Mouse (Mus musculus): ENCODE measurements around the gene Msx1.
"Not testable (repeated sequence)": the region's sequence is repeated elsewhere in the genome, so short reads cannot be mapped to it uniquely, and the experiment has no call there.

The Msx1 gene

GRCm38 (mm10) chr5:37824461-37824795 is at the start of gene Msx1:
Gene Msx1, minus strand, starts transcription at chr5:37824583.
- peak; percentile 70 for DNase-seq

GRCm38 (mm10) chr5:37865471-37865870 is 41.1 kb upstream of the Msx1 start:
- no peak for DNase-seq

- DNase-seq: no peak
Measured at GRCm38 (mm10) chr5:37864309-37864708, 39.9 kb upstream of the Msx1 start.

GRCm38 (mm10) chr5:37860846-37861245 is 36.5 kb upstream of the Msx1 start:
- DNase-seq: no peak

DNA sequence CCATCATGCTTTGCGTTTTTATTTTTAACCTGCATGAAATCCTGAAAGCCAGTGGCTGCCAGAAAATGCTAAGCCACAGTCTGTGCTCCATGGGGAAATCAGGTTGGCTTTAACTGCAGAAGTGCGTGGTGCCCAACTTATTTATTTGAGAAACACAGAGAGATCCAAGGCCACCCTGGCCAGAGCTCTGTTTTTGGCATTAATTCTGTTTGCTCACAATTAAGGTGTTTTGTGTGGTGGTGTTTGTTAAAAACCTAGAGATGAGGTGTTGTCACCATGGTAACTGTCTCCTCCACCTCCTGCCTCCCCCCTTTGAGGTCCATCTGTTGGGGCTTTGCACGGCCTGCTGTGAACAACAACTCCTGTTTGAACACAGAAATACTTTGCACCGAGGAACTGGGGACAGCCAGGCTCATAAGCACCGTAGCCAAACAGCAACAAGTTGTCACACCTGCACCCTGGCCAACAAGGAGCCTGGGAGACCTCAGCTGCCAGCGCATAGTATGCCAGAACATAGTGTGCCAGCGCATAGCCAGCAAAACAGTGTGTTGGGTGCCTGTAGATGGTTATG is 35.9 kb upstream of the Msx1 start:
- DNase-seq: no peak

- no peak for DNase-seq
Measured at GRCm38 (mm10) chr5:37857763-37858545, 33.6 kb upstream of the Msx1 start.

GRCm38 (mm10) chr5:37856057-37856456 is 31.7 kb upstream of the Msx1 start:
- DNase-seq: no peak

GRCm38 (mm10) chr5:37854233-37854632 is 29.9 kb upstream of the Msx1 start:
- DNase-seq: no peak

- no peak for DNase-seq
Measured at GRCm38 (mm10) chr5:37851305-37851982, 27.1 kb upstream of the Msx1 start.

- DNase-seq: no peak
Measured at GRCm38 (mm10) chr5:37848991-37849719, 24.8 kb upstream of the Msx1 start.

- no peak for DNase-seq
Measured at GRCm38 (mm10) chr5:37836267-37836646, 11.9 kb upstream of the Msx1 start.

DNA sequence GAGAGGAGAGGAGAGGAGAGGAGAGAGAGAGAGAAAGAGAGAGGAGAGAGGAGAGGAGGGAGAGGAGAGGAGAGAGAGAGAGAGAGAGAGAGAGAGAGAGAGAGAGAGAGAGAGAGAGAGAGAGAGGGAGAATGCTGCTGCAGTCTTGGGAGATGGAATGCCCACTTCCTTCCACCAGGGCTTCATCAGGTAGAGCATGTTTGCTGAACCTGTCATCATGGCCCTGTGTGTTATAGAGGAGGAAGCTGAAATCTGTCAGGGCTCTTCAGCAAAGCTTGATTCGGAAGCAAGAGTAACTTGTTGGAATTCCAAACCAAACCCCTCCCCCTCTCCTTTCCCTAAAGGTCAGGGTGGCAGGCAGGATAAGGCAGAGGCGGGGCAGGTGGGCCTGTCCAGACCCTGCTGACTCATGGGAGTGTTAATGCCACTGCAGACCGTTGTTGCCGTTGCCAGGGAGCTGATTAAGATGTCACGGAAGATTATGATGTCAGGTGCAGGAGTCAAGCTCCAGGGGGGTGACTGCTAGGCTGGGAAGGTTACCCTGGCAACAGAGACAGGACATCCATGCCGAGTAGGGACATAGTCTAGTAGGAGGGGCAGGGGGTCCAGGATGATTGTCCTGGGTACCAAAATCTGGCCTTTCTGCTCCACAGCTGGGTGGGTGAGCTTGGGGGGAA is 11.3 kb upstream of the Msx1 start:
- DNase-seq: no peak

- DNase-seq: no peak
Measured at GRCm38 (mm10) chr5:37832766-37833165, 8.4 kb upstream of the Msx1 start.

DNA sequence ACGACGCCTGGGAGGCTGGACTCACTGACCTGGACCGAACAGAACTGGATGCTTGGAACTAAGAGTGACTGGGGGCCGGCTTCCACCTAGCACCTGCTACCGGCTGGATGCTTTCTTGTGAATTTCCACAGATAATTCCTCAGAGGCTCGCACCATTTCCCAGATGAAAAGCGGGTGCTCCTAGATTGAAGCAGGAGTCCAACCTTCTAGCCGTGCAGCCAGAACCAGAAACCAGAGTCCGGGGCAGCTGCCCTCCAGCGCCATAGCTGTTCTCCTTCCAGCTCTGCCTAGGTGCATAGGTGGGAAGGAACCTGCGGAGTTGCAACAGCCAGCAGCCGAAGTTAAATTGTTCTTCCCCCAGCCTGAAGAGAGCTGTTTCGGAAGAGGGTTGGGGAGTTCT is 7.6 kb upstream of the Msx1 start:
- DNase-seq: no peak

- DNase-seq: not testable (repeated sequence)
Measured at GRCm38 (mm10) chr5:37830436-37830835, 6.1 kb upstream of the Msx1 start.

GRCm38 (mm10) chr5:37829926-37830325 is 5.5 kb upstream of the Msx1 start:
- DNase-seq: no peak

GRCm38 (mm10) chr5:37829296-37829670 is 4.9 kb upstream of the Msx1 start:
- DNase-seq: no peak

GRCm38 (mm10) chr5:37828591-37829295 is 4.4 kb upstream of the Msx1 start:
- DNase-seq: no peak

DNA sequence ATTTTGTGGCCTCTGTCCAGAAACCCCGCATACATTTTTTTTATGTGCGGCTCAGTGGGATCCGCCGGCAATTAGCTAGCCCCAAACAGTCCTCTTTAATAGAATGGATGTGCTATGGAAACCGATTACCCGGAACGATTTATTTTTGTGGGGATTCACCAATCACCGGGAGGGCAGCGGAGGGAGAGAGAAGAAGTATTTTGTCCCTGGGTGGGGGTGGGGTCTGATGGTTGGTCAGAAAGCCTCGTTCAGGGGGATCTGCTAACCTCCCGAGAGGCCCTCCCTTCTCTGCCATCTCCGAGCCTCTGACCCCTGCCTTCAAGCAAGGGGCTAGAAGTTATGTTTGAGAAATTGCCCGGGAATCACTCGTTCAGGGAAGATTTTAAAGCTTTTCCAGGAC is 3.6 kb upstream of the Msx1 start:
- no peak for DNase-seq

GRCm38 (mm10) chr5:37827626-37827950 is 3.2 kb upstream of the Msx1 start:
- no peak for DNase-seq

GRCm38 (mm10) chr5:37826706-37827625 is 2.6 kb upstream of the Msx1 start:
- DNase-seq: no peak

All from kidney, adult 9 months (tissue).